Mouse (Mus musculus): Measurements from ENCODE around the gene Rspo3.

Rspo3 gene

GRCm38 (mm10) chr10:29535546-29536260 is at the start of gene Rspo3:
TSS of gene Rspo3 (minus strand) at chr10:29535867.
- DNase-seq (ENCODE audit: low spot score in 2 of 2) = peak in 1 of 2 experiments; percentile 13

GRCm38 (mm10) chr10:29581940-29582339 is 46.3 kb upstream of the Rspo3 start:
- no peak for DNase-seq (ENCODE audit: low spot score in 2 of 2)

GRCm38 (mm10) chr10:29581476-29581875 is 45.8 kb upstream of the Rspo3 start:
- no peak for DNase-seq (ENCODE audit: low spot score in 2 of 2)

GRCm38 (mm10) chr10:29555983-29556382 is 20.3 kb upstream of the Rspo3 start:
- no peak for DNase-seq (ENCODE audit: low spot score in 2 of 2)

- DNase-seq (ENCODE audit: low spot score in 2 of 2) = no peak
Measured at GRCm38 (mm10) chr10:29554365-29554764, 18.7 kb upstream of the Rspo3 start.

GRCm38 (mm10) chr10:29542982-29543381 is 7.3 kb upstream of the Rspo3 start:
- no peak for DNase-seq (ENCODE audit: low spot score in 2 of 2)

- no peak for DNase-seq (ENCODE audit: low spot score in 2 of 2)
Measured at GRCm38 (mm10) chr10:29539516-29539915, 3.8 kb upstream of the Rspo3 start.

- DNase-seq (ENCODE audit: low spot score in 2 of 2) = no peak
Measured at GRCm38 (mm10) chr10:29538791-29539190, 3.1 kb upstream of the Rspo3 start.

- no peak for DNase-seq (ENCODE audit: low spot score in 2 of 2)
Measured at GRCm38 (mm10) chr10:29534830-29535227, 838 bp downstream of the Rspo3 start.

- DNase-seq (ENCODE audit: low spot score in 2 of 2) = no peak
Measured at GRCm38 (mm10) chr10:29533846-29534829, 1.5 kb downstream of the Rspo3 start.

- DNase-seq (ENCODE audit: low spot score in 2 of 2) = peak in 1 of 2 experiments; percentile 46
Measured at GRCm38 (mm10) chr10:29532821-29533715, 2.6 kb downstream of the Rspo3 start.

GRCm38 (mm10) chr10:29513563-29513962 is 22.1 kb downstream of the Rspo3 start:
- no peak for DNase-seq (ENCODE audit: low spot score in 2 of 2)

- no peak for DNase-seq (ENCODE audit: low spot score in 2 of 2)
Measured at GRCm38 (mm10) chr10:29508167-29508566, 27.5 kb downstream of the Rspo3 start.

- DNase-seq (ENCODE audit: low spot score in 2 of 2) = no peak
Measured at GRCm38 (mm10) chr10:29497205-29497822, 38.4 kb downstream of the Rspo3 start.

GRCm38 (mm10) chr10:29493996-29494395 is 41.7 kb downstream of the Rspo3 start:
- no peak for DNase-seq (ENCODE audit: low spot score in 2 of 2)

- DNase-seq (ENCODE audit: low spot score in 2 of 2) = no peak
Measured at GRCm38 (mm10) chr10:29480945-29481344, 54.7 kb downstream of the Rspo3 start.

GRCm38 (mm10) chr10:29479401-29479800 is 56.3 kb downstream of the Rspo3 start:
- no peak for DNase-seq (ENCODE audit: low spot score in 2 of 2)

GRCm38 (mm10) chr10:29470454-29470853 is 65.2 kb downstream of the Rspo3 start:
- DNase-seq (ENCODE audit: low spot score in 2 of 2) = no peak

- DNase-seq (ENCODE audit: low spot score in 2 of 2) = no peak
Measured at GRCm38 (mm10) chr10:29460100-29460499, 75.6 kb downstream of the Rspo3 start.

GRCm38 (mm10) chr10:29459632-29460031 is 76.0 kb downstream of the Rspo3 start:
- no peak for DNase-seq (ENCODE audit: low spot score in 2 of 2)

GRCm38 (mm10) chr10:29445076-29445475 is 90.6 kb downstream of the Rspo3 start:
- no peak for DNase-seq (ENCODE audit: low spot score in 2 of 2)
